Mouse (Mus musculus) forebrain, embryonic 11.5 days (tissue): ENCODE data around the gene Prr19. TPM values are rescaled to one million over a fixed set of nuclear protein-coding genes. Genes with fewer than 3 reads are reported as not detected.

Experiments
- ATAC-seq: fragments of 200-750 bp; cut with Nextera tagmentation; replicated peaks from 2 replicates; pipeline ENCODE4 v1.8.0; 2017; ENCODE audit warnings: moderate TSS enrichment; ENCODE audit not compliant: low FRiP score
- DNase-seq: peaks from one replicate; pipeline ENCODE4 v3.0.0-alpha.2; 2017; ENCODE audit warnings: low spot score
- H3K27ac ChIP-seq: fragments of 300-500 bp; sonication (generic); 2 replicates; pipeline ENCODE4 v1.5.1; 2014; ENCODE audit warnings: low read depth, low read length
- H3K27me3 ChIP-seq: fragments of 300-500 bp; sonication (generic); 2 replicates; pipeline ENCODE4 v1.6.1; 2014; ENCODE audit warnings: mild to moderate bottlenecking, low read length, mixed read lengths; ENCODE audit not compliant: control insufficient read depth, insufficient read depth
- H3K36me3 ChIP-seq: fragments of 300-500 bp; sonication (generic); 2 replicates; pipeline ENCODE4 v1.6.1; 2014; ENCODE audit warnings: mild to moderate bottlenecking, low read length, moderate library complexity, mixed read lengths; ENCODE audit not compliant: control insufficient read depth, insufficient read depth
- H3K4me1 ChIP-seq: fragments of 300-500 bp; sonication (generic); replicated peaks from 2 replicates; pipeline ENCODE4 v1.6.1; 2014; ENCODE audit warnings: low read length, mixed read lengths; ENCODE audit not compliant: control insufficient read depth, insufficient read depth
- H3K4me2 ChIP-seq: fragments of 300-500 bp; sonication (generic); 2 replicates; pipeline ENCODE4 v1.6.1; 2014; ENCODE audit warnings: low read depth, mild to moderate bottlenecking, low read length, moderate library complexity, mixed read lengths; ENCODE audit not compliant: severe bottlenecking
- H3K4me3 ChIP-seq: fragments of 300-500 bp; sonication (generic); 2 replicates; pipeline ENCODE4 v1.5.1; 2014; ENCODE audit warnings: low read depth, low read length
- H3K9ac ChIP-seq: fragments of 300-500 bp; sonication (generic); 2 replicates; pipeline ENCODE4 v1.6.1; 2014; ENCODE audit warnings: low read length
- H3K9me3 ChIP-seq: fragments of 300-500 bp; sonication (generic); 2 replicates; pipeline ENCODE4 v1.6.1; 2016; ENCODE audit warnings: low read length, mixed read lengths; ENCODE audit not compliant: control insufficient read depth
- WGBS: fragments of 180-500 bp; shearing (Covaris S2); extraction: QIAGEN DNeasy Blood & Tissue Kit; methylation state at CpG from one replicate; pipeline ENCODE4 v1.1.7; 2014; 5-methylcytosine and 5-hydroxymethylcytosine counted together
- polyA plus RNA-seq: library from polyadenylated mRNA; unstranded; fragments of >200 nt; fragmentation: Nextera tagmentation; extraction: Ambion mirVana; gene quantifications from 2 replicates; pipeline ENCODE4 v1.2.1, GENCODE M21; 2014

Prr19 gene
- polyA plus RNA-seq, 1 experiment from 2014 or later: 1.1 TPM

GRCm38 (mm10) chr7:25339329-25339728 lies 38.1 kb downstream of the Prr19 start:
- ATAC-seq (no peak), DNase-seq (no peak)
- H3K36me3 ChIP-seq: no peaks in the 10 kb centered on the region; the same call in 1 of the 2 replicates
- no peak overlapping the region for H3K4me2 ChIP-seq
- H3K27ac ChIP-seq: no peak overlapping the region
- WGBS: 89% methylated on average over 9 of the region's 9 CpGs
- no peaks in the 10 kb centered on the region for H3K9me3 ChIP-seq
- H3K9ac ChIP-seq: no peak overlapping the region
- no peaks in the 10 kb centered on the region for H3K27me3 ChIP-seq
- no peak overlapping the region for H3K4me3 ChIP-seq
- no peaks in the 10 kb centered on the region for H3K4me1 ChIP-seq

GRCm38 (mm10) chr7:25341000-25341784 lies 40.0 kb downstream of the Prr19 start:
- Histone ChIP-seq H3K4me2 (no peak overlapping the region), H3K4me1 (no peaks in the 10 kb centered on the region), H3K4me3 (no peak overlapping the region), H3K27me3 (no peaks in the 10 kb centered on the region), H3K36me3 (no peaks in the 10 kb centered on the region; the same call in none of the 2 replicates), H3K9ac (no peak overlapping the region), H3K27ac (no peak overlapping the region), H3K9me3 (no peaks in the 10 kb centered on the region)
- 84% methylated on average over 20 of the region's 20 CpGs for WGBS
- no peak for ATAC-seq
- DNase-seq: no peak

GRCm38 (mm10) chr7:25348861-25349260 lies 47.6 kb downstream of the Prr19 start:
- DNase-seq (no peak), ATAC-seq (no peak)
- Histone ChIP-seq H3K4me3 (no peak overlapping the region), H3K4me1 (no peaks in the 10 kb centered on the region), H3K36me3 (peaks cover 14% of the 10 kb centered on the region; the same call in 1 of the 2 replicates), H3K27ac (no peak overlapping the region), H3K4me2 (no peak overlapping the region), H3K27me3 (no peaks in the 10 kb centered on the region), H3K9me3 (no peaks in the 10 kb centered on the region; the same call in 1 of the 2 replicates), H3K9ac (no peak overlapping the region)
- 93% methylated on average over 8 of the region's 8 CpGs for WGBS

Other genes with a start within 250 kb of the Prr19 start
- gene Grik5, start 229.1 kb upstream of the Prr19 start, polyA plus RNA-seq: 13.6 and 14.0 TPM in 2 replicates
- 34.3 and 38.3 TPM in 2 replicates for gene Zfp574, start 228.8 kb upstream of the Prr19 start, polyA plus RNA-seq
- gene Pou2f2, start 121.7 kb upstream of the Prr19 start, polyA plus RNA-seq: 16.8 and 19.9 TPM in 2 replicates
- gene Dedd2, start 80.8 kb upstream of the Prr19 start, polyA plus RNA-seq: 11.2 TPM in 2 replicates
- 3.5 and 3.8 TPM in 2 replicates for gene Zfp526, start 80.0 kb upstream of the Prr19 start, polyA plus RNA-seq
- gene Gsk3a, start 63.6 kb upstream of the Prr19 start, polyA plus RNA-seq: 14.0 and 16.6 TPM in 2 replicates
- gene Erf, start 50.6 kb upstream of the Prr19 start, polyA plus RNA-seq: 14.6 and 17.5 TPM in 2 replicates
- 40.3 and 44.2 TPM in 2 replicates for gene Cic, start 33.7 kb upstream of the Prr19 start, polyA plus RNA-seq
- 298 and 321 TPM in 2 replicates for gene Pafah1b3, start 3.4 kb upstream of the Prr19 start, polyA plus RNA-seq
- gene Tmem145, start 4.7 kb downstream of the Prr19 start, polyA plus RNA-seq: 6.7 and 7.7 TPM in 2 replicates
- 13.8 and 14.6 TPM in 2 replicates for gene Megf8, start 15.8 kb downstream of the Prr19 start, polyA plus RNA-seq
- 0.28 TPM in 1 of 2 replicates, not detected in the other for gene Cnfn, start 68.3 kb downstream of the Prr19 start, polyA plus RNA-seq
- gene Lipe, start 97.3 kb downstream of the Prr19 start, polyA plus RNA-seq: 3.0 and 3.8 TPM in 2 replicates
- gene Cxcl17, start 111.5 kb downstream of the Prr19 start, polyA plus RNA-seq: 0.69 TPM in 1 of 2 replicates, not detected in the other
- gene Ceacam1, start 176.2 kb downstream of the Prr19 start, polyA plus RNA-seq: 0.51 and 0.81 TPM in 2 replicates
- 0.13 TPM in 1 of 2 replicates, not detected in the other for gene Ceacam2, start 238.4 kb downstream of the Prr19 start, polyA plus RNA-seq